Mouse (Mus musculus) cortical plate, adult 2 months (tissue): Measurements from ENCODE around the gene Alb. TPM values are rescaled to one million over a fixed set of nuclear protein-coding genes. Genes with fewer than 3 reads are reported as not detected.

Experiments used
- H3K27ac ChIP-seq: fragments of 200-500 bp; 2 replicates; pipeline ENCODE4 v1.5.1; 2012; ENCODE audit warnings: low read length, control low read depth, inconsistent platforms; ENCODE audit not compliant: insufficient read depth
- H3K4me1 ChIP-seq: fragments of 200-500 bp; 2 replicates; pipeline ENCODE4 v1.6.1; 2011; ENCODE audit warnings: low read length; ENCODE audit not compliant: control insufficient read depth, insufficient read depth
- H3K4me3 ChIP-seq: fragments of 200-500 bp; 2 replicates; pipeline ENCODE4 v1.5.1; 2011; ENCODE audit warnings: mild to moderate bottlenecking, low read length, control low read depth; ENCODE audit not compliant: insufficient read depth
- CTCF ChIP-seq: fragments of 200-500 bp; IDR thresholded peaks from 2 replicates; pipeline ENCODE4 v1.5.1; 2011; ENCODE audit warnings: mild to moderate bottlenecking, control low read depth, low read length; ENCODE audit not compliant: insufficient read depth; ENCODE audit errors: extremely low read depth
- POLR2A ChIP-seq: fragments of 200-500 bp; IDR thresholded peaks from 2 replicates; pipeline ENCODE4 v1.6.1; 2011; ENCODE audit warnings: mild to moderate bottlenecking, low read length, control low read depth; ENCODE audit not compliant: insufficient read depth; ENCODE audit errors: extremely low read depth
- polyA plus RNA-seq: library from polyadenylated mRNA; depleted of rRNA; stranded (reverse); fragments of >200 nt; gene quantifications from 2 replicates; pipeline ENCODE4 v1.2.3, GENCODE M21; 2012

Alb gene
- polyA plus RNA-seq, 1 experiment: 0.19 TPM

DNA sequence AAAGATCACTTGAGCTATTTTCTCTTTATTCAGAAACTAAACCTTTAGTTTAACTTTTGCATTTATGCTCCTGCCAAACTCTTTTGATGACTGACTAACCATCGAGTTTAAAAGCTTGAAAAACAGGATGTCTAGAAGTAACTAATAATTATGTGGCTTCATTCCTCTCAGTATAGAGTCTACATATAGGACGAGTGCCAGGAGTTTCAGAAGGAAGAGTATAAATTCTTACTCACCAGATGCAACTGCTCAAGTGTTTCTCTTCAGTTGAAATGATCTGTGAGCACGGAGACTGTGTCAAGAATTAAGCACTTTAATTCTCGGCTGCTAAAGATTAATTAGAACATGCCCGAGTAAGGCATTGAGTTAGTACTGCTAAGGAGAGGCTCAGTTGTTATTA is 2.0 kb upstream of the Alb start:
- TF ChIP-seq POLR2A: no peak
- no peak for TF ChIP-seq CTCF
- Histone ChIP-seq H3K4me1 (no peaks in the 10 kb centered on the region), H3K4me3 (no peak overlapping the region), H3K27ac (no peak overlapping the region)

DNA sequence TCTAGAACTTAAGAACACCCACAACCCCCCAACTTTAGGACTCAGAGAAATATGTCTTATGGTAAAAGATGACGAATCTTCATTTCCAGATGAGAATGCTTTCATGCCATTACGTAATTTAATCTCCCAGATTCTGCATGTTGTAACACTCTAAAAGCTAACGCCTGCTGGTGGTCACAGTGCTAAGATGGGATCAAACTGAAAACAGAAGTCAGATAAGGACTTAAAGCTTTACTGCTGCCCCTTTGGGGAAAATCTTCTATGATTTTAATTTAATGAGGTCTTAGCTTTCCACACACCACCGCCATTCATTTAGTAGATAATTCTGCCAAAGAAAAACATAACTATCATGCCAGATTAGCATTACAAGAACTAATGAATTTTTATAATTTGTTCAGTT is 6.1 kb downstream of the Alb start:
- no peaks in the 10 kb centered on the region for H3K4me1 ChIP-seq
- H3K4me3 ChIP-seq: no peak overlapping the region
- H3K27ac ChIP-seq: no peak overlapping the region
- TF ChIP-seq POLR2A (no peak), CTCF (no peak)

DNA sequence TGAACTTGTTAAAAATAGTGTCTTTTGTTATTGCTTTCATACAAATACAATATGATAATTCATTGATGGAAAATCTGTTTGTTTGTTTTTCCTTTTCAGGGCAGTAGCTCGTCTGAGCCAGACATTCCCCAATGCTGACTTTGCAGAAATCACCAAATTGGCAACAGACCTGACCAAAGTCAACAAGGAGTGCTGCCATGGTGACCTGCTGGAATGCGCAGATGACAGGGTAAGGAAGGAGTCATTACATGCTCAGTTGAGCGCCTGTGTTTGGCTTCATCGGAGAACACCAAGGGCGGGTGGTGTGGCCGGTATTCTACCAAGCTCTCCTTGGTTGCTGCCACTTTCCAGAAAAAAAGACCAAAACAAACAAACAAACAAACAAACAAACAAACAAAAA is 6.5 kb downstream of the Alb start:
- TF ChIP-seq POLR2A (no peak), CTCF (no peak)

DNA sequence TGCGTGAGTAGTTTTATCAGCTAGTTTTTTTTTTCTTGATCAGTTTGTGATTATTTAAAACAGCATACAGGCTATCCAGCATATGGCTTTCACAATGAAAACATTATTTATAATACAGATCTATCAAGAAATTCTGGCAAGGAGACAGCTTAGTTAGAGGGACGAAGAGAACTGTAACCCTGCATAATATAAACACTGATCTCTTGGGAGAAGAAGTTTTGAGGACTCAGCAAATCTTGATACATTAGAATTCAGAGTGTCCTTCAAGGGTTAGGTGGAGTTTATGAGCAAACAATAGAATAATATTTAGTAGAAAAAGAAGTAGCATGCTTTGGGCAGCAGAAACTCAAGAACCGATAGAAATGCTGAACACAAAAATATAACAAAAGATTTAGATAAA is 10.1 kb downstream of the Alb start:
- TF ChIP-seq CTCF: no peak
- TF ChIP-seq POLR2A: no peak
- H3K4me1 ChIP-seq: no peaks in the 10 kb centered on the region

More for the DNA sequence above, 6.5 kb downstream of the Alb start:
- Histone ChIP-seq H3K4me3 (no peak overlapping the region), H3K4me1 (no peaks in the 10 kb centered on the region), H3K27ac (no peak overlapping the region)

DNA sequence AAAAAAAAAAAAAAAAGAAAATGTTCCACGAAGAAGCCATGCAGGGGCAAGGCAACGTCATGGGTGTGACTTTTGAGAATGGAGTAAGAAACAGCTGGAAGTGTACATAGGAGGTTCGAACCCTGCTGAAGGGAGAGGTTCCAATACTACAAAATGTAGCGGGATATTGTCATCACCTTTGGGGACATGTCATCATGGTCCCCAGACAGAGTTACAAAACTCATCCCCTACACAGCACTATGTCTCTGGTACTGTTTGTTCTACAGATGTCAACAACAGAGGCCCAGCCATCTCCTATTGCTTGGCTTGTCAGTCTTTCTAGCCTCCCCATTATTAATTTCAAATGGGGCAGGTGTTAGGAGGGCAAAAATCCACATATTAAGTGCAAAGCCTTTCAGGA is 13.2 kb downstream of the Alb start:
- Histone ChIP-seq H3K27ac (no peak overlapping the region), H3K4me3 (no peak overlapping the region), H3K4me1 (no peaks in the 10 kb centered on the region)
- TF ChIP-seq POLR2A (no peak), CTCF (no peak)

More for the DNA sequence above, 10.1 kb downstream of the Alb start:
- H3K27ac ChIP-seq: no peak overlapping the region
- no peak overlapping the region for H3K4me3 ChIP-seq

DNA sequence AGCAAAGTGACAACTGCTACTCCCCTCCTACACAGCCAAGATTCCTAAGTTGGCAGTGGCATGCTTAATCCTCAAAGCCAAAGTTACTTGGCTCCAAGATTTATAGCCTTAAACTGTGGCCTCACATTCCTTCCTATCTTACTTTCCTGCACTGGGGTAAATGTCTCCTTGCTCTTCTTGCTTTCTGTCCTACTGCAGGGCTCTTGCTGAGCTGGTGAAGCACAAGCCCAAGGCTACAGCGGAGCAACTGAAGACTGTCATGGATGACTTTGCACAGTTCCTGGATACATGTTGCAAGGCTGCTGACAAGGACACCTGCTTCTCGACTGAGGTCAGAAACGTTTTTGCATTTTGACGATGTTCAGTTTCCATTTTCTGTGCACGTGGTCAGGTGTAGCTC is 13.7 kb downstream of the Alb start:
- Histone ChIP-seq H3K4me1 (no peaks in the 10 kb centered on the region), H3K27ac (no peak overlapping the region), H3K4me3 (no peak overlapping the region)
- no peak for TF ChIP-seq POLR2A
- no peak for TF ChIP-seq CTCF

DNA sequence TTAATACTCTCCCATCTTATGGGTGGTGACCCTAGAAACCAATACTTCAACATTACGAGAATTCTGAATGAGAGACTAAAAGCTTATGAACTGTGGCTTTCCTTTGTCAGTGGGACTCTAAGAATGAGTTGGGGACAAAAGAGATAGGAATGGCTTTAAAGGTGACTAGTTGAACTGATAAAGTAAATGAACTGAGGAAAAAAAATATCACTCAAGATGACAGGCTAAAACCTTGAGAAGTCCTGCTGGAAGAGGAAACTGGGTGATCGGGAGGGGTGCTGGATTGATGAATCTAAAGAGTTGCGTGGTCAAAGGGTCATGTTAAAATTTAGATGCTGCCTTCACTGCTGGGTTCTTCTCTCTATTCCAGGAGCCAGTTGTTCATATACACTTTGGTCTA is 16.0 kb downstream of the Alb start:
- H3K4me1 ChIP-seq: no peaks in the 10 kb centered on the region
- H3K27ac ChIP-seq: no peak overlapping the region
- H3K4me3 ChIP-seq: no peak overlapping the region
- TF ChIP-seq POLR2A (no peak), CTCF (no peak)

DNA sequence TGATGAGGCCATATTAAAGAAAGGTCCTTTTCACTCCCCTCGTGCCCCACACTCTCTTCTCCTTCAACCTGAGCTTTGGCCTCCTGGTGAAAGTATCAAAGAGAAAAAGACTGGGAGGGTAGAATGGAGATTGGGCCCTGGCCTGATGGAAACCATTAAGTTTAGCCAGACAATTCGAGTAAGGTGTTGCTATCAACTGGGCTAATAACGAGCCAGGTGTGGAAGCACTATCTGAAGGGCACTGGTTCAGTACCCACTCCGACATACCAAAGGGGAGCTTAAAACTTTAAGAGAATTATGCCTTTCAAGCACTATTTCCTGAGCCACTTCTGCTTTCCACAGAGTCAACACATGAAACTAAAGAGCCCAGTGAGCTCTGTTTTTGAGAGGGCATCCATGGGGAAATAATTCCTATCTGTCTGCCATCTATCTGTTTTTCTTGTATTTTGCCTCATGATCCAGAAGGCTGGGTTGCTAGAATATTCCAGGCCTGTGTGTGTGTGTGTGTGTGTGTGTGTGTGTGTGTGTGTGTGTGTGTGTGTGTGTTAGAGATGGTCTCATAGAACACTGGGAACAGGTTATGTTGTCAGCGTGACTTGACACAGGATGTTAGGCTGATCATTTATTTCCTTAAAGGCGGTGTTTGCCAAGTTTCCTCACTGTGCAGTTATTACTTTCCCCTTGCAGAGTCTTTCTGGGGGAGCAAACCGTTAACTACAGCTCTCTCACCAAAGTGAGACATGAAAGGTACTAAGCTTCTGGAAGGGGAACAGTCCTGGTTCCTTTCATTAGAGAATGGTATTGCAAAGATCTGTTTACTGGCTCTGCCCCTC is 16.8 kb downstream of the Alb start:
- Histone ChIP-seq H3K27ac (no peak overlapping the region), H3K4me3 (no peak overlapping the region), H3K4me1 (no peaks in the 10 kb centered on the region)
- TF ChIP-seq CTCF (no peak), POLR2A (no peak)

DNA sequence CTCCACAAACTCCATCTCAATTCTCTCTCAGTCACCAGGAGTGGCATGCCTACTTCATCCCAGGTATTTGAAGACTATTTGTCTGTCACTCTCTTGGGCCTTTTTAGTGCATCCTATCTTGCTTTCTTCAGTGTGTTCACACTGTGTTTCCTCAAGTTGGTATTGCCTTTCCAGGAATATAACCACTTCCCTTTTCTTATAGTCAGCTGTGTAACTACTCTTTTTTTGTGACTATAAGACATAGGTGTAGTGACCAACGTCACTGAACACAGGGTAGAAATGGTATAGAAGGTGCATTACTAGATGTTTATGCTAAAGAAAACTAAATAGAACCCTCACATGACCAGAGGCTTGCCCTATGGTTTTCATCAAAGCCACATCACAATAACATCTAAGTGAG is 18.2 kb downstream of the Alb start:
- H3K4me1 ChIP-seq: no peaks in the 10 kb centered on the region
- TF ChIP-seq CTCF: no peak
- no peak overlapping the region for H3K27ac ChIP-seq
- no peak overlapping the region for H3K4me3 ChIP-seq

DNA sequence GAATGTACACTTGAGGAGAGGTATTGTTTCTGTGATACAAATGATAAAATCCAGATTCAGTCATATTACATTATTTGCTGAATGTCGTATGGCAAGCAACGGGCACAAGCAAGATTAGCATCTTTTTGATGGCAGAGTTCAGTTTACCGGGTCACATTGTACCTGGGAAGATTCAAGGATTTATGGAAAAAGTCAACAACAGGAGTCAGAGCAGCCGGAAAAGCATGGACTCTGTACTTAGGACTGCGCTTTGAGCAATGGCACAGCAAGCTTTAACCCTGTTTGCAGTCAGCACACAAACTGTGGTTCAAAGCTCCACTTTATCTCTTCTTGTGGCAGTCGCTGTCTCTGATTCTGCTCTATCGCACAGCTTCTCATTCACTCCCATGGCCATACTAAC is 24.9 kb downstream of the Alb start:
- TF ChIP-seq POLR2A (no peak), CTCF (no peak)
- no peak overlapping the region for H3K4me3 ChIP-seq
- no peak overlapping the region for H3K27ac ChIP-seq
- H3K4me1 ChIP-seq: no peaks in the 10 kb centered on the region
